Mouse (Mus musculus) erythroid progenitor cell, adult 5-6 weeks (primary cell): ENCODE measurements around the gene Grb10. TPM values are rescaled to one million over a fixed set of nuclear protein-coding genes. Genes with fewer than 3 reads are reported as not detected.
A peak's percentile ranks its signal among the peaks of the same experiment; 100 is the strongest.

Experiments used
- ATAC-seq: replicated peaks from 2 replicates; pipeline ENCODE4 v1.8.0; 2016; ENCODE audit warnings: moderate number of reproducible peaks, mild to moderate bottlenecking, moderate TSS enrichment, inconsistent platforms; ENCODE audit not compliant: poor library complexity, low FRiP score, severe bottlenecking
- total RNA-seq, 2 experiments: library from RNA; stranded (forward) in 1 of 2; stranded (reverse) in 1 of 2; fragments of 150-400 nt in 1 of 2; fragments of 186-747, 209-891 nt in 1 of 2; gene quantifications; 2 replicates each; pipeline versions ENCODE4 v1.2.3 to v1.2.4; 2015 to 2017; ENCODE audit warnings: low replicate concordance in 2 of 2

The Grb10 gene
- total RNA-seq, 2 experiments from 2014 or later = 2.1 to 5.9 TPM

GRCm38 (mm10) chr11:12035324-12035723, 3.2 kb downstream of the Grb10 start:
- ATAC-seq = no peak

- no peak for ATAC-seq
Measured at GRCm38 (mm10) chr11:12034781-12035180, 3.7 kb downstream of the Grb10 start.

GRCm38 (mm10) chr11:12034371-12034770, 4.1 kb downstream of the Grb10 start:
- no peak for ATAC-seq

GRCm38 (mm10) chr11:12032831-12033230, 5.7 kb downstream of the Grb10 start:
- ATAC-seq = no peak

GRCm38 (mm10) chr11:12026638-12027037, 11.8 kb downstream of the Grb10 start:
- no peak for ATAC-seq

GRCm38 (mm10) chr11:12025756-12026593, 12.5 kb downstream of the Grb10 start:
- no peak for ATAC-seq

GRCm38 (mm10) chr11:12025392-12025755, 13.1 kb downstream of the Grb10 start:
- ATAC-seq = no peak

- ATAC-seq = no peak
Measured at GRCm38 (mm10) chr11:12023051-12023450, 15.4 kb downstream of the Grb10 start.

GRCm38 (mm10) chr11:12019651-12020050, 18.8 kb downstream of the Grb10 start:
- no peak for ATAC-seq

- no peak for ATAC-seq
Measured at GRCm38 (mm10) chr11:12018604-12019003, 19.9 kb downstream of the Grb10 start.

GRCm38 (mm10) chr11:12010084-12010483, 28.4 kb downstream of the Grb10 start:
- ATAC-seq = 0 out of 2 replicates have a peak, but pooled peaks have one; percentile 34

- ATAC-seq = no peak
Measured at GRCm38 (mm10) chr11:12000293-12000910, 38.1 kb downstream of the Grb10 start.

- ATAC-seq = no peak
Measured at GRCm38 (mm10) chr11:11998881-11999280, 39.6 kb downstream of the Grb10 start.

GRCm38 (mm10) chr11:11997045-11997444, 41.4 kb downstream of the Grb10 start:
- no peak for ATAC-seq

GRCm38 (mm10) chr11:11995371-11995770, 43.1 kb downstream of the Grb10 start:
- no peak for ATAC-seq

GRCm38 (mm10) chr11:11993807-11994206, 44.7 kb downstream of the Grb10 start:
- ATAC-seq = no peak

GRCm38 (mm10) chr11:11993183-11993582, 45.3 kb downstream of the Grb10 start:
- no peak for ATAC-seq

GRCm38 (mm10) chr11:11989850-11990249, 48.6 kb downstream of the Grb10 start:
- ATAC-seq = no peak

- no peak for ATAC-seq
Measured at GRCm38 (mm10) chr11:11987233-11987632, 51.2 kb downstream of the Grb10 start.

- no peak for ATAC-seq
Measured at GRCm38 (mm10) chr11:11978611-11979197, 59.8 kb downstream of the Grb10 start.
